Mouse (Mus musculus): Measurements from ENCODE around the gene Hnrnpr.

GRCm38 (mm10) chr4:136367856-136368255 lies 57.1 kb downstream of the Hnrnpr start:
- TF ChIP-seq CTCF (IDR thresholded peaks at IDR 0.05; ENCODE audit: low read depth) (no peak), EP300 (IDR thresholded peaks at IDR 0.05; ENCODE audit: low read depth) (no peak)

All from liver, embryonic 14.5 days (tissue).